Mouse (Mus musculus) frontal cortex, postnatal 25 days (tissue): ENCODE results near the gene Ccdc93.

Experiments
- DNase-seq, 2 experiments: peaks; one replicate each; pipeline ENCODE4 v3.0.0; 2022; ENCODE audit warnings: low spot score in 2 of 2

The Ccdc93 gene

GRCm38 (mm10) chr1:121447216-121447615 lies 16.4 kb downstream of the Ccdc93 start:
- DNase-seq = no peak

- DNase-seq = no peak
These were observed 17.3 kb downstream of the Ccdc93 start for GRCm38 (mm10) chr1:121448166-121448565.

- DNase-seq = no peak
These were observed 20.2 kb downstream of the Ccdc93 start for GRCm38 (mm10) chr1:121451009-121451408.

- DNase-seq = no peak
These were observed 21.6 kb downstream of the Ccdc93 start for GRCm38 (mm10) chr1:121452498-121452897.

- DNase-seq = no peak
These were observed 22.2 kb downstream of the Ccdc93 start for GRCm38 (mm10) chr1:121453053-121453452.

GRCm38 (mm10) chr1:121454951-121455350 lies 24.1 kb downstream of the Ccdc93 start:
- no peak for DNase-seq

GRCm38 (mm10) chr1:121460077-121460476 lies 29.2 kb downstream of the Ccdc93 start:
- DNase-seq = no peak

- no peak for DNase-seq
These were observed 31.0 kb downstream of the Ccdc93 start for GRCm38 (mm10) chr1:121461895-121462294.

- DNase-seq = no peak
These were observed 31.8 kb downstream of the Ccdc93 start for GRCm38 (mm10) chr1:121462643-121463042.

- no peak for DNase-seq
These were observed 33.0 kb downstream of the Ccdc93 start for GRCm38 (mm10) chr1:121463806-121464205.

- no peak for DNase-seq
These were observed 35.4 kb downstream of the Ccdc93 start for GRCm38 (mm10) chr1:121466276-121466675.

GRCm38 (mm10) chr1:121468271-121468670 lies 37.4 kb downstream of the Ccdc93 start:
- DNase-seq = no peak

GRCm38 (mm10) chr1:121471503-121471902 lies 40.7 kb downstream of the Ccdc93 start:
- DNase-seq = no peak

GRCm38 (mm10) chr1:121477716-121478115 lies 46.9 kb downstream of the Ccdc93 start:
- DNase-seq = no peak

- peak in 1 of 2 experiments; percentile 9 for DNase-seq
These were observed 47.6 kb downstream of the Ccdc93 start for GRCm38 (mm10) chr1:121478284-121478980.

GRCm38 (mm10) chr1:121479403-121479802 lies 48.6 kb downstream of the Ccdc93 start:
- DNase-seq = no peak

- no peak for DNase-seq
These were observed 52.2 kb downstream of the Ccdc93 start for GRCm38 (mm10) chr1:121483091-121483490.

- no peak for DNase-seq
These were observed 56.0 kb downstream of the Ccdc93 start for GRCm38 (mm10) chr1:121486803-121487202.

- peak in 1 of 2 experiments; percentile 12 for DNase-seq
These were observed 59.4 kb downstream of the Ccdc93 start for GRCm38 (mm10) chr1:121490241-121490640.

- no peak for DNase-seq
These were observed 66.2 kb downstream of the Ccdc93 start for GRCm38 (mm10) chr1:121497093-121497492.

GRCm38 (mm10) chr1:121508729-121509128 lies 77.9 kb downstream of the Ccdc93 start:
- no peak for DNase-seq

- no peak for DNase-seq
These were observed 79.7 kb downstream of the Ccdc93 start for GRCm38 (mm10) chr1:121510420-121511140.

GRCm38 (mm10) chr1:121511186-121511585 lies 80.3 kb downstream of the Ccdc93 start:
- no peak for DNase-seq
